Mouse (Mus musculus) hematopoietic stem cell, adult 5-6 weeks (primary cell): ENCODE data around the gene Trmt2b. TPM values are rescaled to one million over a fixed set of nuclear protein-coding genes. Genes with fewer than 3 reads are reported as not detected.
"Not testable (repeated sequence)": the region's sequence is repeated elsewhere in the genome, so short reads cannot be mapped to it uniquely, and the experiment has no call there.

Experiments
- ATAC-seq, 2 experiments: fragments of 125-278 bp in 1 of 2; replicated peaks in 1 of 2; 2 replicates each; pipeline ENCODE4 v1.8.0; 2016 to 2017; ENCODE audit warnings: inconsistent platforms in 2 of 2, mild to moderate bottlenecking in 2 of 2, moderate number of reproducible peaks in 2 of 2, low read depth in 1 of 2, moderate TSS enrichment in 1 of 2; ENCODE audit not compliant: low FRiP score in 2 of 2, poor library complexity in 2 of 2, severe bottlenecking in 2 of 2, insufficient read depth in 1 of 2, low TSS enrichment in 1 of 2
- total RNA-seq: library from RNA; stranded (forward); fragments of 172-1452, 232-1000 nt; gene quantifications from 2 replicates; pipeline ENCODE4 v1.2.3, GENCODE M21; 2017

The Trmt2b gene
- total RNA-seq, 1 experiment from 2014 or later = 38.9 TPM

DNA sequence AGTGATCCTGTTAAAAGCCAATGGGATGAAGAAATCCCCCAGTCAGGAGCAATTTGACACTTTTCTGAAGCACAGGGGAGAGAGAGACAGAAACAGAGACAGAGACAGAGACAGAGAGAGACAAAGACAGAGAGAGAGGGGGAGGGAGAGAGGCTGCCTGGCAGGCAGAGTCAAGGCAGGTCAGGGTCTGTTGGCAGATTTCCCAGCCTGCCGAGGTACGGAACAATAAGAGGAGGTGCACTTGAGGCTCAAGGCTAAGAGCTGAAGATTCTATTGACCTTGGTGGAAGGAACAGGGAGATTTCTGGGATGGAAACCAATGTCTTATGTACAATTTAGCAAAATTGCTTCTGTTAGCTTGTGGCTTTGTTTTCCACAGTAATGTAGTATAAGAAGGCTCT, 28.6 kb downstream of the Trmt2b start:
- ATAC-seq = no peak

DNA sequence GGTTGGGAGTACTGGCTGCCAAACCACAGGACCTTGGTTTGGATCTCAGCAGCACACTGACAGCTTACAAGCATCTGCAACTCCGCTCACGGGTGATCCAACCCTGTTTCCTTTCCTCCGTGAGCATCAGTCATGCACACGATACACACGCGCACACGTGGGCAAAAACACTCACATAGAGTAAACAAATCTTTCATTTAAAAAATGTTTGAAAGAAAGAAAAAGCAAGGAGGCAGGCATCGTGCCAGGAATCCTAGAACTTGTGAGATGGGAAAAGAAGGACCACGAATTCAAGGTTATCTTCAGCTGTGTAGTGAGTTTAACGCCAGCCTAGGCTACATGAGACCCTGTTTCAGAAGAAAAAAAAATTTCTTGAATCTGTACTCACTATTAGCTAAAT, 30.8 kb downstream of the Trmt2b start:
- no peak for ATAC-seq

DNA sequence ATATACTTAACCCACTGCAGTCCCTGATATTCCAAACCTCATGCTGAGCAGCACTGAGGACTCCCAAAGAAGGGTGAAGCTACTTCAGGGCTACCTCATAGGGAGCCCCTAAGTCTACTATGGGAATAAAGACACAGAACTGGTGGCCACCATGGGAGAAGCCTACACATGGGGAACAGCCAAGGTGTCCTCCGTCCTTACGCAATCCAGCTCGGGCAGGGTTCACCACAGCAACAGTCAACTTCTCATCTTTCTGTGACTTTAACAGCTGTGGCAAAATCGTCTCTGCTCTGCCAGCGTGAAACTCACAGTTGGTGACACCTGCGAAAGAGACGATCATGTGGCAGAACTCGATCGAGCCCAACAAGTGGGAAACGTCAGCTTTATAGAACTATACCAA, 38.5 kb downstream of the Trmt2b start:
- ATAC-seq = no peak

DNA sequence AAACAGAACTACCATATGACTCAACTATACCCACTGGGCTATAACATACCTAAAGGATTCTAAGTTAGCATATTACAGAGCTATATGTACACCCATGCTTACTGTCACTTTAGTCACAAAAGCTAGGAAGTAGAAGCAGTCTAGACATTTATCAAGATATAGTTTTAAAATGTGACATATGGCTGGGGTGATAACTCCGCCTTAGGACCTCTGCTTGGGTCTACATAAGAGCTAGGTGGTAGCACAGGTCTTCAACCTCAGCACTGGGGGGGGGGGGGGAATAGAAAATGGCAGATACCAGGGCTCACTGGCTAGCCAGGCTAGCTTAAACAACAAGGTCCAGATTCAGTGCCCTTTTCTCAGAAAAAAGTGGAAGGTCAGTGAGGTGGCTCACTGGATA, 43.7 kb downstream of the Trmt2b start:
- no peak for ATAC-seq

DNA sequence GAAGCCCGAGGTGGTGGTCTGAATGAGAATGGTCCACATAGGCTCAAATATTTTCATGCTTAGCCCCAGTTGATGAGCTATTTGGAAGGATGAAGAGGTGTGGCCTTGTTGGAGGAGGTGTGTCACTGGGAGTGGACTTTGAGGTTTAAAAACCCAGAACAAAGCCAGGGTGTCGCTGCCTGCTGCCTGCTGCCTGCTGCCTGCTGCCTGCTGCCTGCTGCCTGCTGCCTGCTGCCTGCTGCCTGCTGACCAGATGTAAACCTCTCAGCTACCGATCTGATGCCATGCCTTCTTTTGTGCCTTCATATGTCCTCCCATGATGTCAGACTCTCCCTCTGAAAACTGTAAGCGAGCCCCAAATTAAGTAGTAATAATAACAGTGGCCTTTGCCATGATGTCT, 54.9 kb downstream of the Trmt2b start, which contains the start of gene Nox1:
Gene Nox1, minus strand, starts transcription at position 101 of the 400 bp plus-strand sequence.
- ATAC-seq = no peak

DNA sequence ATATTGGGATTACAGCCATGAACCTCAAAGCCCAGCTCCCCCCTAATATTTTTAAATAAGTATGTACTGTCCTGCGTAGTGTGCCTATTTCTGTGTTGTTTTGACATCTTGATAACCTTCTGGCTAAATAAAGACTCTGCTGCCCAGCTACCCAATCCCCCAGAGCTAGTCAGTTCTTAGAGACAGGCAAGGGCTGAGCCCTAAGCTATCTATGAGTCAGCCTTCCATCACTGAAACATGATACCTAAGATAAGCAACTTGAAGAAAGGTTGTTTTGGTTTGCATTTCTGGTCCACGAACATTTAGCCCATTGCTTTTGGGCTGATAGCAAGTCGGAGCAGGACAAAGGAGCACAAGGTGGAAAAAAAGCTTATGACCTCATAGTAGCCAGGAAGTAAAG, 56.2 kb downstream of the Trmt2b start:
- no peak for ATAC-seq

DNA sequence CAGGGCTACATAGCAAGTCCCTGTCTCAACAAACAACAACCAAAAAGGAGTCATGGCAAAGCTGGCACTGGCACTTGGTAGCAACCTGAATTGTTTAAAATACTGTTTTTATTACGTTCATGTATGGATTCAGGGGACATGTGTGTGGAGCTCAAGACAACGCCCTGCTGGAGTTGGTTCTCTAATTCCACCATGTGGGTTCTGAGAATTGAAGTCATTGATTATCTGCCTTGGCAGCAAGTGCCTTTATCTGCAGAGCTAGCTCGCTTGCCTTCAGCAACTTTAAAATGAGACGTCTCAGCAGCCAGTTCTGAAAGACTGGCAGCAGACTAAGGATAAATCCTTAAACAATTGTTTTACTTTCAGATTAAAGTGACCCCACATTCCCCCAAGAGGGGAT, 58.6 kb downstream of the Trmt2b start:
- no peak for ATAC-seq

DNA sequence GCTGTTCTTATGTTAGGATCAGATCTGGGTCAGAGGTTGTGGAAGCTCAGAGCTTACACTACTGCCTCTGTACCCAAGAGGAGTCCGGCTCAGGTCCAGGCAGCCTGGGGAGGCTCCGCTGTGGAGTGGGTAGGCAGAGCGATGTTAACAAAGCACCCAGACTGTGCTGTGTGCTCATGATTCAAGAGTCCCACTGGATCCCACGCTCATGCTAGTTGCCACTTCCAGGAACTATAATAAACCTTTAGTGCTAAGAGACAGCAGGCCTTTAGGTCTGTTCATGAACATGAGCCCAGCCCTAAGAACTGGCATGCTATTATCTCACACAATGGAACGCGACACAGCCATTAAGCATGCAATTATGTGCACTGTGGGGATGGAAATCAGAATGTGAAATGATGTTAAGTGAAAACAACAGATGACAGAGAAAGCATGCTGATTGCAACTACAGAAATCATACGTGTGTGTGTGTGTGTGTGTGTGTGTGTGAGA, 65.6 kb downstream of the Trmt2b start:
- no peak for ATAC-seq

DNA sequence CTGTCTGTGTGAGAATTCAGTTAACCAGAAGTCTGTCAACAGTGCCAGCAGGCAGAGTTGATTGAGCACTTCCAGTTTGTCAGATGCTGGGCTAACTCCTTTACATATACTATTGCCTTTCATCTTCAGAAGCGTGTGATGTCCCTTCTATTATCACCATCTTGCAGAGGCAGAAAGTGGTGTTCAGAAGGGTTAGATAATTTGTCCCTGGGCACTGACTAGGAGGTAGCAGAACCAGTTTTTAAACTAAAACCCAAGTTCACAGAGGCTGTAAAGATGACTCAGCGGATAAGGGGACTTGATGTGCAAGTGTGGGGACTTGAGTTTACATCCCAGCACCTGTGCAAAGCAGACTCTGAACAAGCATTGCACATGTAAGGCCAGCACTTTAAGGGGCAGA, 68.3 kb downstream of the Trmt2b start:
- ATAC-seq = no peak

DNA sequence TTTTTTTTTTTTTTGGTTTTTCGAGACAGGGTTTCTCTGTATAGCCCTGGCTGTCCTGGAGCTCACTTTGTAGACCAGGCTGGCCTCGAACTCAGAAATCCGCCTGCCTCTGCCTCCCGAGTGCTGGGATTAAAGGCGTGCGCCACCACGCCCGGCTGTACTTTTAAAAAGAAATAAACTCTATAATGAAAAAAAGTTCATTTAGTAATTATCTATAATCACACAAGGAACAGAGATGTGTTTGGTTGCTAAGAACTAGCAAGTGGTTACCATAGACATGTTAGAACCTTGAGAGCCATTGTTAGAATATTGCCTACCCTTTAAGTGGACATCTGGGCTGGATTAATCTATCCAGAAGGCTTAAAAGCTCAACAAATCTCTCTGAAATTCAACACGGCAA, 89.6 kb downstream of the Trmt2b start, which contains the start of gene Arl13a:
Gene Arl13a, plus strand, starts transcription at position 301 of the 400 bp plus-strand sequence.
- not testable (repeated sequence) for ATAC-seq

DNA sequence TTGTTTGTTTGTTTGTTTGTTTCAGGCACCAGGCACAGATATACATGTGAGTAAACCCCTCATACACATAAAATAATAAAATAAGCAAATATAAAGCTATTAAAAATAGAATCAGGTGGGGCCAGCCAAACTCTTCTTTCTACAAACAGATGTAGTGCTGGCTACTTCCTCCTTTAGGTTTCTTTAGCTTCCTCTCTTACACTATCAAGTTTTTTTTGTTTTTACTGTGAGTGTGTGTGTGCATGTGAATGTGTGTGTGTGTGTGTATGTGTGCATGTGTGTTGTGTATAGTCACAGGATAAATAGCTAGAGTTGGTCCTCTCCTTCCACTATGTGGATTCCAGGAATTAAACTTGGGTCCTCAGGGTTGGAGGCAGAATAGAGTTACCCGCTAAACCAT, 102.1 kb downstream of the Trmt2b start:
- ATAC-seq = no peak

Other genes with a start within 250 kb of the Trmt2b start
- gene Cstf2, start 217.8 kb downstream of the Trmt2b start, total RNA-seq = 94.9 and 176 TPM in 2 replicates
- gene Xkrx, start 114.9 kb downstream of the Trmt2b start, total RNA-seq = not detected in 2 replicates
- gene Arl13a, start 89.5 kb downstream of the Trmt2b start, total RNA-seq = not detected in 2 replicates
- 0.13 and 0.60 TPM in 2 replicates for gene Nox1, start 55.0 kb downstream of the Trmt2b start, total RNA-seq
- 0.10 TPM in 1 of 2 replicates, not detected in the other for gene Tmem35a, start 18.2 kb upstream of the Trmt2b start, total RNA-seq
- 23.8 and 26.8 TPM in 2 replicates for gene Cenpi, start 31.1 kb upstream of the Trmt2b start, total RNA-seq
- 0.25 TPM in 1 of 2 replicates, not detected in the other for gene Drp2, start 127.6 kb upstream of the Trmt2b start, total RNA-seq
- not detected in 2 replicates for gene Taf7l, start 199.5 kb upstream of the Trmt2b start, total RNA-seq